Mouse (Mus musculus) embryonic facial prominence, embryonic 14.5 days (tissue): Measurements from ENCODE around the gene Trim23. TPM values are rescaled to one million over a fixed set of nuclear protein-coding genes. Genes with fewer than 3 reads are reported as not detected.
"Not testable (repeated sequence)": the region's sequence is repeated elsewhere in the genome, so short reads cannot be mapped to it uniquely, and the experiment has no call there.

Source experiments
- ATAC-seq: fragments of 200-750 bp; cut with Nextera tagmentation; 2 replicates; pipeline ENCODE4 v1.8.0; 2017; ENCODE audit warnings: low read depth, moderate number of reproducible peaks, moderate TSS enrichment
- DNase-seq: peaks from one replicate; pipeline ENCODE4 v3.0.0-alpha.2; 2015; ENCODE audit warnings: low spot score
- H3K27ac ChIP-seq: fragments of 300-500 bp; sonication (generic); replicated peaks from 2 replicates; pipeline ENCODE4 v1.5.1; 2014; ENCODE audit warnings: low read depth, mild to moderate bottlenecking, low read length, moderate library complexity
- H3K27me3 ChIP-seq: fragments of 300-500 bp; sonication (generic); replicated peaks from 2 replicates; pipeline ENCODE4 v1.6.1; 2014; ENCODE audit warnings: low read length; ENCODE audit not compliant: control insufficient read depth, insufficient read depth
- H3K36me3 ChIP-seq: fragments of 300-500 bp; sonication (generic); 2 replicates; pipeline ENCODE4 v1.6.1; 2014; ENCODE audit warnings: low read length, mixed read lengths; ENCODE audit not compliant: control insufficient read depth, insufficient read depth
- H3K4me1 ChIP-seq: fragments of 300-500 bp; sonication (generic); 2 replicates; pipeline ENCODE4 v1.6.1; 2014; ENCODE audit warnings: antibody characterized with exemption, low read length; ENCODE audit not compliant: control insufficient read depth, insufficient read depth
- H3K4me2 ChIP-seq: fragments of 300-500 bp; sonication (generic); 2 replicates; pipeline ENCODE4 v1.6.1; 2014; ENCODE audit warnings: low read depth, mild to moderate bottlenecking, low read length, moderate library complexity, mixed read lengths
- H3K4me3 ChIP-seq: fragments of 300-500 bp; sonication (generic); 2 replicates; pipeline ENCODE4 v1.5.1; 2014; ENCODE audit warnings: low read depth, mild to moderate bottlenecking, low read length
- H3K9ac ChIP-seq: fragments of 300-500 bp; sonication (generic); 2 replicates; pipeline ENCODE4 v1.6.1; 2014; ENCODE audit warnings: low read depth, mild to moderate bottlenecking, low read length, moderate library complexity, mixed read lengths
- H3K9me3 ChIP-seq: fragments of 300-500 bp; sonication (generic); 2 replicates; pipeline ENCODE4 v1.6.1; 2016; ENCODE audit warnings: low read length; ENCODE audit not compliant: control insufficient read depth
- WGBS: fragments of 180-500 bp; shearing (Covaris S2); extraction: QIAGEN DNeasy Blood & Tissue Kit; methylation state at CpG from one replicate; pipeline ENCODE4 v1.1.7; 2014; 5-methylcytosine and 5-hydroxymethylcytosine counted together
- polyA plus RNA-seq: library from polyadenylated mRNA; unstranded; fragments of >200 nt; fragmentation: Nextera tagmentation; extraction: Ambion mirVana; gene quantifications from 2 replicates; pipeline ENCODE4 v1.2.1, GENCODE M21; 2014

The Trim23 gene
- polyA plus RNA-seq, 1 experiment from 2014 or later = 20.6 TPM

GRCm38 (mm10) chr13:104155686-104156085 is 22.9 kb upstream of the Trim23 start:
- DNase-seq = peak; percentile 71
- H3K36me3 ChIP-seq = peaks cover 51% of the 10 kb centered on the region
- ATAC-seq = no peak
- 0 out of 2 replicates have a peak, but pooled peaks cover 4% of the 10 kb centered on the region for H3K4me1 ChIP-seq
- H3K27ac ChIP-seq = peak overlapping the region; percentile 67; the same call in 1 of the 2 replicates
- no peak overlapping the region for H3K4me2 ChIP-seq
- H3K4me3 ChIP-seq = no peak overlapping the region
- H3K9me3 ChIP-seq = no peaks in the 10 kb centered on the region
- H3K27me3 ChIP-seq = no peaks in the 10 kb centered on the region
- 45% methylated on average over 1 of the region's 1 CpGs for WGBS
- H3K9ac ChIP-seq = no peak overlapping the region

DNA sequence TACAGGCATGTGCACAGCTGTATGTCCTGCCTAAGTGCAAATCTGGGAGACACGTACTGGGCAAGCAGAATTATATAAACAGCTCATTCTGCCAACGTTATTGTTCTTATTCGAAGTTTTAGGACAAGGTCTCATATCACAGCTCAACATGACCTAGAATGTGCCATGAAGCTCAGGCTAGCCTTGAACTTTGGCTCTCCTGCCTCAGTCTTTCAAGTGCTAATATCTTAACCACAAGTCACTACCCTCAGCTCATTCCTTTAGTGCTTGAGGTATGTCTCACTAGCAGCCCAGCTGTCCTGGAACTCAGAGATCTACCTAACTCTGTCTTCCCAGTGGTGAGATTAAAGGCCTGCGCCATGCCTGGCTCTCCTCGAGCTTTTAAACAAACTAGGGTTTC is 6.9 kb upstream of the Trim23 start:
- ATAC-seq (no peak), DNase-seq (no peak)
- Histone ChIP-seq H3K9ac (no peak overlapping the region), H3K27me3 (no peaks in the 10 kb centered on the region), H3K4me2 (no peak overlapping the region), H3K36me3 (peaks cover 25% of the 10 kb centered on the region), H3K27ac (no peak overlapping the region), H3K4me3 (no peak overlapping the region), H3K4me1 (0 out of 2 replicates have a peak, but pooled peaks cover 4% of the 10 kb centered on the region), H3K9me3 (0 out of 2 replicates have a peak, but pooled peaks cover 3% of the 10 kb centered on the region)
- WGBS = 92% methylated on average over 5 of the region's 5 CpGs

GRCm38 (mm10) chr13:104172498-104172897 is 6.1 kb upstream of the Trim23 start:
- H3K27ac ChIP-seq = no peak overlapping the region
- H3K27me3 ChIP-seq = no peaks in the 10 kb centered on the region
- peaks cover 19% of the 10 kb centered on the region for H3K36me3 ChIP-seq
- 0 out of 2 replicates have a peak, but pooled peaks cover 3% of the 10 kb centered on the region for H3K9me3 ChIP-seq
- no peak overlapping the region for H3K9ac ChIP-seq
- DNase-seq (no peak), ATAC-seq (no peak)
- H3K4me2 ChIP-seq = no peak overlapping the region
- H3K4me1 ChIP-seq = peaks cover 8% of the 10 kb centered on the region
- no peak overlapping the region for H3K4me3 ChIP-seq

DNA sequence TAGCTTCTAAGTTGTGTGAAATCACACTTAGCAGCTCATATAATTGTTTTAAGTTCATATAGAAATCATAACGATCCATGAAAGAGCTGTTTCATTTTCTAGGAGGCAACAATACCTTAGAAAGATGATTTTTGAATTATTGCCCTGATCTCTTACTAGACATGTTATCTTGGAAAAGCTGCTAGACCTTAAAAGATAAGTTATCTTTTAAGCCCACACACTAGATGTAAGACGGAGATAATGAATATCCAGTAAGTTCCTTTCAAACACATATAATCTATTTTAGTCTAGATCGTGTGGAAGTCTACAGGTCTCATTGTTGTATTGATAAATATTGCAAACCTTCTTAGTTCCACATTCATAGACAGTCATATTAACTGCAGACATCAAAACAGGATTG is 1.7 kb upstream of the Trim23 start:
- DNase-seq (no peak), ATAC-seq (no peak)
- H3K4me3 ChIP-seq = peak overlapping the region; percentile 81
- WGBS = 71% methylated on average over 3 of the region's 3 CpGs
- H3K9me3 ChIP-seq = no peaks in the 10 kb centered on the region
- no peak overlapping the region for H3K27ac ChIP-seq
- H3K36me3 ChIP-seq = peaks cover 10% of the 10 kb centered on the region; the same call in 1 of the 2 replicates
- peaks cover 14% of the 10 kb centered on the region for H3K4me1 ChIP-seq
- peak overlapping the region; percentile 70 for H3K4me2 ChIP-seq
- H3K27me3 ChIP-seq = no peaks in the 10 kb centered on the region
- peak overlapping the region; percentile 53 for H3K9ac ChIP-seq

GRCm38 (mm10) chr13:104177796-104178649 is 574 bp upstream of the Trim23 start, which contains the start of gene Trappc13:
Gene Trappc13, minus strand, starts transcription at chr13:104178469.
- Histone ChIP-seq H3K4me1 (peaks cover 14% of the 10 kb centered on the region), H3K9ac (peak within 1 kb of the TSS; percentile 81), H3K4me2 (peak within 1 kb of the TSS; percentile 70), H3K4me3 (peak within 1 kb of the TSS; percentile 81), H3K27me3 (no peaks in the 10 kb centered on the region), H3K27ac (peak within 1 kb of the TSS; percentile 80), H3K36me3 (peaks cover 15% of the 10 kb centered on the region), H3K9me3 (no peaks in the 10 kb centered on the region)
- WGBS = under 1% methylated on average over 32 of the region's 32 CpGs
- ATAC-seq (peak; percentile 87), DNase-seq (peak; percentile 93)

DNA sequence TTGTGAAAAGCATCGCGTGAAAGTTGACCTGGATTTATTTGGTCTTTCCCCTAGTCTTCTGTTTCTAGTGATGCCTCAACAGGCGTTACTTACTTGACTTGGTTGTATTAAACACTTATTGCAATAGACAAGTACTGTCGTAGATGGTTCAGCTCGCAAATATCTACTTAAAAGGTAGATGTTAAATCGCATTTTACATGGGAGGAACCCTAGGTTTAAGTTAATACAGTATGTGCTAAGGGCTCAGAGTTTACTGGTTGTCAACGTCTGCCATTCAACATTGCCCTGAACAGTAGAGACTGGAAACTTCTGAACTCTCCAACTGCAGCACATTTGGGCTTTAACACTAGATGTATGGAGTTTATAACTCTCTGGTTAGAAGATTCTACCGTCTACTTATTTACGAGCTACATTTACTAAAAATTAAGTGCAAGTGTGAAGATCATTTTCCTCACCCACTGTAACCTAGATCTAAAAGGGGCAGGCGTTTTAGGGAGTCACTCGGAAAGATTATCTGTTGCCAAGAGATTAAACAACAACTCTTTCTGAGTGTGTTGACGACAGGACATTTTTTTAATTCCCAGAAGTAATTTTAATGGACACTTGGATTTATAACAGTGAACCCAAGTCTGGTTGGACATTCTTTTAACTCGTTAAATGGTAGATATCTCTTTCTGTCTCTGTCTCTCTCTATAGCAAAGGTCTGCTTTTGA is 735 bp downstream of the Trim23 start:
- Histone ChIP-seq H3K4me1 (peaks cover 14% of the 10 kb centered on the region), H3K9ac (peak overlapping the region; percentile 81), H3K27ac (peak overlapping the region; percentile 78), H3K36me3 (peaks cover 21% of the 10 kb centered on the region), H3K4me3 (peak overlapping the region; percentile 81), H3K27me3 (no peaks in the 10 kb centered on the region), H3K4me2 (peak overlapping the region; percentile 67), H3K9me3 (no peaks in the 10 kb centered on the region)
- DNase-seq (no peak), ATAC-seq (no peak)
- 19% methylated on average over 13 of the region's 13 CpGs for WGBS

GRCm38 (mm10) chr13:104187357-104187756 is 8.8 kb downstream of the Trim23 start:
- peaks cover 62% of the 10 kb centered on the region for H3K36me3 ChIP-seq
- ATAC-seq (no peak), DNase-seq (no peak)
- H3K9me3 ChIP-seq = no peaks in the 10 kb centered on the region
- H3K4me2 ChIP-seq = no peak overlapping the region
- no peak overlapping the region for H3K27ac ChIP-seq
- no peaks in the 10 kb centered on the region for H3K27me3 ChIP-seq
- H3K4me1 ChIP-seq = no peaks in the 10 kb centered on the region
- no peak overlapping the region for H3K4me3 ChIP-seq
- no peak overlapping the region for H3K9ac ChIP-seq
- 81% methylated on average over 4 of the region's 4 CpGs for WGBS

- H3K4me3 ChIP-seq, H3K27ac ChIP-seq, ATAC-seq, H3K27me3 ChIP-seq, H3K9ac ChIP-seq, H3K4me2 ChIP-seq, H3K9me3 ChIP-seq, DNase-seq, H3K4me1 ChIP-seq: not testable (repeated sequence)
- H3K36me3 ChIP-seq = peaks cover 52% of the 10 kb centered on the region
Measured at GRCm38 (mm10) chr13:104195891-104196290, 17.3 kb downstream of the Trim23 start.
